Mouse (Mus musculus) small intestine, adult 10 weeks (tissue): ENCODE data around the gene Gnas. TPM values are rescaled to one million over a fixed set of nuclear protein-coding genes. Genes with fewer than 3 reads are reported as not detected.

Experiments used
- polyA plus RNA-seq: library from polyadenylated mRNA; stranded (reverse); fragments of 350-450 nt; fragmentation: Illumina TruSeq; extraction: RNeasy Lipid Tissue Mini Kit (QIAGEN cat#74804); gene quantifications from one replicate; pipeline ENCODE4 v1.2.3, GENCODE M21; 2014; ENCODE audit warnings: low replicate concordance

Gene Gnas
- polyA plus RNA-seq = 371 TPM

DNA sequence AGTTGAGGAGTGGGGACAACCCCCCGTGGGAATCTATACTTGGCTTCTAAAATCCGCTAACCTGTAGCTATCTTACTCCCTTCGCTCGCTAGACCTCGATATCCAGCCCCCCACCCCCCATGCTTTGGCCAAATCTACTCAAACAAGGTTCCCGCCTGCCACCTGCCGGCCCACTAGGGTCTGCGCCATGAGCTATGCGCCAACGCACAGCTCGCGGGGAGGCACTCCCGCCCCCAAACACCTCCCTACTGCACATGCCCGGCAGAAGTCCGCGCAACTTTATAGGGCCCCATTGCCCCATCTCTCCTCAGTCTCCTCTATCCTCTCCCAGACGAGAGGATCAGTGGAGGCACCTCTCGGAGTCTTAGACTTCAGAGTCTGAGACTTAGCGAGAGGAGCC lies at the start of gene Gnas:
Gene Gnas (plus strand): TSS at position 310 of the 400 bp plus-strand sequence.

GRCm38 (mm10) chr2:174346612-174346998 lies 62.5 kb downstream of the Gnas start, which contains the start of gene Gm20721:
Gene Gm20721 (minus strand): TSS chr2:174346712.

Other genes with a start within 250 kb of the Gnas start
- gene Stx16, start 208.0 kb upstream of the Gnas start, polyA plus RNA-seq = 68.5 TPM
- gene Npepl1, start 174.0 kb upstream of the Gnas start, polyA plus RNA-seq = 3.0 TPM
- not detected for gene Gm20721, start 62.4 kb downstream of the Gnas start, polyA plus RNA-seq
- 2.3 TPM for gene Nelfcd, start 131.5 kb downstream of the Gnas start, polyA plus RNA-seq
- 8.4 TPM for gene Ctsz, start 154.7 kb downstream of the Gnas start, polyA plus RNA-seq
- not detected for gene Tubb1, start 166.4 kb downstream of the Gnas start, polyA plus RNA-seq
- 20.3 TPM for gene Atp5e, start 179.8 kb downstream of the Gnas start, polyA plus RNA-seq
- 118 TPM for gene Prelid3b, start 188.8 kb downstream of the Gnas start, polyA plus RNA-seq